Mouse (Mus musculus): ENCODE data around the gene Tmem63c. TPM values are rescaled to one million over a fixed set of nuclear protein-coding genes. Genes with fewer than 3 reads are reported as not detected.

Gene Tmem63c
- polyA plus RNA-seq, 1 experiment = 0.32 TPM

DNA sequence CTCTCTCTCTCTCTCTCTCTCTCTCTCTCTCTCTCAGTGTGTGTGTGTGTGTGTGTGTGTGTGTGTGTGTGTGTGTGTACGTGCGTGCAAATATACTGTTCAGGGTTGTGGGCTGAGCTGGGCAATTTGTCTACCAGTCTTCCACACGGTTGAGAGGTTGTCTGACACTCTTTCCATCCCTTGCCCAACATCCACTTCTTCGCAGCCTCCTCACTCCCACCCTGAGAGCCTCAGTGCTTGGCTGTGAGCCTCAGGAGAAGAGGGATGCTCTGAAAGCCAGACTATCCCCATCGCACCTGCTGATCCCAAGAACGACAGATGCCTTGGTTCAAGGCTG lies 20.3 kb upstream of the Tmem63c start:
- Histone ChIP-seq H3K27ac (ENCODE audit: insufficient read depth, low read depth, low read length) (no peak overlapping the region), H3K36me3 (ENCODE audit: control insufficient read depth, insufficient read depth, low read length) (no peaks in the 10 kb centered on the region), H3K27me3 (ENCODE audit: control insufficient read depth, insufficient read depth, low read length) (no peaks in the 10 kb centered on the region), H3K4me1 (ENCODE audit: control insufficient read depth, insufficient read depth, insufficient read length, low read length) (no peaks in the 10 kb centered on the region), H3K4me3 (ENCODE audit: low read depth, low read length) (no peak overlapping the region)
- WGBS = 34% methylated on average over 6 of the region's 6 CpGs
- TF ChIP-seq POLR2A (IDR thresholded peaks at IDR 0.05; ENCODE audit: low read depth, low read length) = no peak
- TF ChIP-seq CTCF (IDR thresholded peaks at IDR 0.05; ENCODE audit: extremely low read depth, insufficient read length, insufficient replicate concordance, low read depth, low read length) = no peak

DNA sequence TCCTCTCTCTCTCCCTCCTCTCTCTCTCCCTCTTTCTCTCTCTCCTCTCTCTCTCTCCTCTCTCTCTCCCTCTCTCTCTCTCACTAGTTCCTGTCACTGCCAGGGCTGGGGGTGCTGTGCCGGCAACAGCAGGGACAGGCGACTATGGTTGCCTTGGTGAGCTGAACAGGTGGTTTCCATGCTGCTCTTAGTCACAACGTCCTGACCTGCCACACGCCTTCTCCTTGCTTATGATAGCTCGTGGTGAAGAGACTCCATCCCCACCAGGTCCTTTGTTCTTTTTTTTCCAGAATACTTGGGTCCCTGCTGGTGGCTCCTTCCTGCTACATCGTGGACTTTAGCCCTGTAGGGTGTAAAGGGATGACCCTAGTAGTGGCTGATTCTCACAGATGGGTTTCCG lies 18.9 kb upstream of the Tmem63c start:
- Histone ChIP-seq H3K27ac (ENCODE audit: insufficient read depth, low read depth, low read length) (no peak overlapping the region), H3K36me3 (ENCODE audit: control insufficient read depth, insufficient read depth, low read length) (no peaks in the 10 kb centered on the region), H3K4me1 (ENCODE audit: control insufficient read depth, insufficient read depth, insufficient read length, low read length) (no peaks in the 10 kb centered on the region), H3K4me3 (ENCODE audit: low read depth, low read length) (no peak overlapping the region), H3K27me3 (ENCODE audit: control insufficient read depth, insufficient read depth, low read length) (no peaks in the 10 kb centered on the region)
- 44% methylated on average over 7 of the region's 7 CpGs for WGBS
- TF ChIP-seq POLR2A (IDR thresholded peaks at IDR 0.05; ENCODE audit: low read depth, low read length) (no peak), CTCF (IDR thresholded peaks at IDR 0.05; ENCODE audit: extremely low read depth, insufficient read length, insufficient replicate concordance, low read depth, low read length) (no peak)

DNA sequence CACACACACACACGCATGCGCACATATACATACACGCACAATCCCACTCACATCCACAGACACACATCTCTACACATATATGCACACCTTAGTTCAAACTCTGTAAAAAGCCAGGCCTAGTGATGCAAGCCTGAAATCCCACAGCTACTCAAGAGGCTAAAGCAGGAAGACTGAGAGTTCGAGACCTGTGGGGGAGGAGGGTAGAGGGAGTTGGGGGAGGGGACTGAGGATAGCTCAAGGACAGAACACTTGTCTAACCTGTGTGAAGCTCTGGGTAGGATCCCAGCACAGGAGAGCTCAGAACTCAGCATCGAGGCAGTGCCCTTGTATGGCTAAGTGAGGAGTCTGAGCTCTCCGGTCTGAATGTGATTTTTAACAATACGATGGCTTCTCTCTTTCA lies 18.3 kb upstream of the Tmem63c start:
- Histone ChIP-seq H3K27ac (ENCODE audit: insufficient read depth, low read depth, low read length) (no peak overlapping the region), H3K36me3 (ENCODE audit: control insufficient read depth, insufficient read depth, low read length) (no peaks in the 10 kb centered on the region), H3K4me1 (ENCODE audit: control insufficient read depth, insufficient read depth, insufficient read length, low read length) (no peaks in the 10 kb centered on the region), H3K27me3 (ENCODE audit: control insufficient read depth, insufficient read depth, low read length) (no peaks in the 10 kb centered on the region), H3K4me3 (ENCODE audit: low read depth, low read length) (no peak overlapping the region)
- TF ChIP-seq CTCF (IDR thresholded peaks at IDR 0.05; ENCODE audit: extremely low read depth, insufficient read length, insufficient replicate concordance, low read depth, low read length) = no peak
- no peak for TF ChIP-seq POLR2A (IDR thresholded peaks at IDR 0.05; ENCODE audit: low read depth, low read length)
- 75% methylated on average over 7 of the region's 7 CpGs for WGBS

DNA sequence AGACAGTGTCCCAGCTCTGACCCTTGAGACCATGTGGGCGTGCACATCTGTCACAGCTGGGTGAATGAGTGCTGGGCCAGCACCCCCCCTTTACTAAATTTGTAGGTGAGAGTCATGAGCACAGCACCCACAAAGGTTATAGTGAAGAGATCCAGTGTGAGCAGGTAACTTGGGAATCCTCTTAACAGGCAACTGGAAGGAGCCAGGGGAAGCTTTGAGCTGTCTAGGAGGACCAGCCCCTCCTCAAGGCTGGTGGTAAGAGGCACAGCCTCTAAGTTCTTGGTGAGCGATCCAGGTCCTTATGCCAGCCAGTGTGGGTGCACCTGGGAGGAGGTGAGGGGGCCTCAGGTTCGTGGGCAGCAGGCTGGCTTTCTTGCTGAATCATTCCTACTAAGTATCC lies 17.5 kb upstream of the Tmem63c start:
- WGBS = 41% methylated on average over 3 of the region's 3 CpGs

DNA sequence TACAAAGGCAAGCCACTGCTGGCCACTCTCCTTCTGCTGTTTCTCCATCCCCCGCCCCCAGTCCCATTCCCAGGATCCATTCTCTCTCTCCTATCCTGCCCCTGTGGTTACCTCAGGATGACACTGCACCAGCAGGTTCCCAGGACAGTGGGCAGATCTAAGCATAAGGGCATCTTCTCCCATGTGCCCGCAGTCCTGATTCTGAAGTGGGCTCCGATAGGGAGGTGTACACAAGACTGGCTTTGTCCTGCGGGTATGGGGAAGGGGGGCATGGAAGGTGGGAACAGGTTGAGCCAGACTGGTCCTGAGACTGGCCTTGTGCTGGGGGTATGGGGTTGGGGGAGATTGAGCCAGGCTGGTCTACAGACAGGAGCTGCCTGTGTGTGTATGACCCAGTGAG lies 16.5 kb upstream of the Tmem63c start:
- WGBS = 83% methylated on average over 4 of the region's 4 CpGs
- no peaks in the 10 kb centered on the region for H3K36me3 ChIP-seq (ENCODE audit: control insufficient read depth, insufficient read depth, low read length)
- no peak overlapping the region for H3K27ac ChIP-seq (ENCODE audit: insufficient read depth, low read depth, low read length)
- no peak for TF ChIP-seq CTCF (IDR thresholded peaks at IDR 0.05; ENCODE audit: extremely low read depth, insufficient read length, insufficient replicate concordance, low read depth, low read length)
- TF ChIP-seq POLR2A (IDR thresholded peaks at IDR 0.05; ENCODE audit: low read depth, low read length) = no peak
- no peak overlapping the region for H3K4me3 ChIP-seq (ENCODE audit: low read depth, low read length)
- H3K27me3 ChIP-seq (ENCODE audit: control insufficient read depth, insufficient read depth, low read length) = no peaks in the 10 kb centered on the region
- no peaks in the 10 kb centered on the region for H3K4me1 ChIP-seq (ENCODE audit: control insufficient read depth, insufficient read depth, insufficient read length, low read length)

More for the DNA sequence above, 17.5 kb upstream of the Tmem63c start:
- no peak for TF ChIP-seq CTCF (IDR thresholded peaks at IDR 0.05; ENCODE audit: extremely low read depth, insufficient read length, insufficient replicate concordance, low read depth, low read length)
- no peak for TF ChIP-seq POLR2A (IDR thresholded peaks at IDR 0.05; ENCODE audit: low read depth, low read length)
- Histone ChIP-seq H3K4me1 (ENCODE audit: control insufficient read depth, insufficient read depth, insufficient read length, low read length) (no peaks in the 10 kb centered on the region), H3K4me3 (ENCODE audit: low read depth, low read length) (no peak overlapping the region), H3K27me3 (ENCODE audit: control insufficient read depth, insufficient read depth, low read length) (no peaks in the 10 kb centered on the region), H3K27ac (ENCODE audit: insufficient read depth, low read depth, low read length) (no peak overlapping the region), H3K36me3 (ENCODE audit: control insufficient read depth, insufficient read depth, low read length) (no peaks in the 10 kb centered on the region)

DNA sequence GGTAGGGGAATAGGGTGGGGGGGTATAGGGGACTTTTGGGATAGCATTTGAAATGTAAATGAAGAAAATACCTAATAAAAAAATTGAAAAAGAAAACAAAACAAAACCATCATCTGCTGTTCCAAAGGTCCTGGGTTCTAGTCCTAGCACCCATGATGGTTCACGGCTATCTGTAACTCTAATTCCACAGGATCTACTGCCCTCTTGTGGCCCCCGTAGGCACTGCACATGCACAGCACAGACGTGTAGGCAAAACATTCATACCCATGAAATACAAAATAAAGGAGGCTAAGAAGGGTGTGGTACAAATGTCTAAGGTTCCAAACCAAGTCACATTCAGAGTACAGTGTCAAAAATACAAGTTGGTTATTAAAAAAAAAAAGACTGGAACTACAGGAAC lies 4.1 kb upstream of the Tmem63c start:
- Histone ChIP-seq H3K36me3 (ENCODE audit: control insufficient read depth, insufficient read depth, low read length) (no peaks in the 10 kb centered on the region), H3K27me3 (ENCODE audit: control insufficient read depth, insufficient read depth, low read length) (no peaks in the 10 kb centered on the region), H3K4me3 (ENCODE audit: low read depth, low read length) (no peak overlapping the region), H3K27ac (ENCODE audit: insufficient read depth, low read depth, low read length) (no peak overlapping the region), H3K4me1 (ENCODE audit: control insufficient read depth, insufficient read depth, insufficient read length, low read length) (no peaks in the 10 kb centered on the region)
- WGBS = 37% methylated on average over 3 of the region's 3 CpGs
- TF ChIP-seq CTCF (IDR thresholded peaks at IDR 0.05; ENCODE audit: extremely low read depth, insufficient read length, insufficient replicate concordance, low read depth, low read length) (peak; percentile 54; the same call in 1 of the 2 replicates), POLR2A (IDR thresholded peaks at IDR 0.05; ENCODE audit: low read depth, low read length) (no peak)

DNA sequence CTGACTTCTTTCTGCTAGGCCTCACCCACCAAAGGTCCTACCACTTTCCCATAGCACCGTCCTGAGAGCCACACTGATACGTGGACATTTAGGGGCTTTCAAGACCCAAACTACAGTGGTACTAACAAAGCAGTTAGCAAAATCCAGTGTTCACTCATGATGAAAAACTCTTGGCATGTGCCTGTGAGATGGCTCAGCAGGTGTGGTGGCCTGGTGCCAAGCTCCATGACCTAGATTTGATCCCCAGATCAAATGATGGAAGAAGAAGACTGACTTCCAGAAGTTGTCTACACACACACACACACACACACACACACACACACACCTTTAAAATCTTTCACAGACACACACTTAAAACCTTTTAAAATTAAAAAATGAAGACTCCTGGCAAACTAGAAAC lies 2.4 kb upstream of the Tmem63c start:
- no peak for TF ChIP-seq POLR2A (IDR thresholded peaks at IDR 0.05; ENCODE audit: low read depth, low read length)
- Histone ChIP-seq H3K4me3 (ENCODE audit: low read depth, low read length) (no peak overlapping the region), H3K27ac (ENCODE audit: insufficient read depth, low read depth, low read length) (no peak overlapping the region), H3K27me3 (ENCODE audit: control insufficient read depth, insufficient read depth, low read length) (no peaks in the 10 kb centered on the region), H3K4me1 (ENCODE audit: control insufficient read depth, insufficient read depth, insufficient read length, low read length) (no peaks in the 10 kb centered on the region), H3K36me3 (ENCODE audit: control insufficient read depth, insufficient read depth, low read length) (no peaks in the 10 kb centered on the region)
- WGBS = 92% methylated on average over 2 of the region's 2 CpGs

DNA sequence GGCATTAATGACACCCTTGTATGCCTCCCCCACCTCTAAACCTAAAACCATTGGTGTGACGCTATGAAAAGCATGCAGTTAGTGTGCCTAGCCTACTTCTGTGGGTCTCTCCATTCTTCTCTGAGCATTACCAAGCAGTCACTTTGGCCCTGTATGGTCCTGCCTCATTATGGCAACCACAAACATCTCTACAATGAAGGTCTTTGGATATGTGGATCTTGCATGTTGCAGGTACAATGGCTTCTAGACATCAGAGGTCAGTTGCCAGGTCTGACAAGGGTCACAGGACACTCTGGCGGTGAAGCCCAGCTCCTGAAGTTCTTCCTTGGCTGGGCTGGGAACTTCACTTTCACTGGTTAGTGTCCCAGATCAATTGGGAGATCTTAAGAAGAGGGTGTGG lies 866 bp downstream of the Tmem63c start:
- H3K36me3 ChIP-seq (ENCODE audit: control insufficient read depth, insufficient read depth, low read length) = no peaks in the 10 kb centered on the region
- peaks cover 6% of the 10 kb centered on the region; the same call in 1 of the 2 replicates for H3K27me3 ChIP-seq (ENCODE audit: control insufficient read depth, insufficient read depth, low read length)
- no peak overlapping the region for H3K4me3 ChIP-seq (ENCODE audit: low read depth, low read length)
- TF ChIP-seq POLR2A (IDR thresholded peaks at IDR 0.05; ENCODE audit: low read depth, low read length) = no peak
- no peak for TF ChIP-seq CTCF (IDR thresholded peaks at IDR 0.05; ENCODE audit: extremely low read depth, insufficient read length, insufficient replicate concordance, low read depth, low read length)
- no peaks in the 10 kb centered on the region for H3K4me1 ChIP-seq (ENCODE audit: control insufficient read depth, insufficient read depth, insufficient read length, low read length)
- no peak overlapping the region for H3K27ac ChIP-seq (ENCODE audit: insufficient read depth, low read depth, low read length)
- 87% methylated on average over 2 of the region's 2 CpGs for WGBS
